Mouse (Mus musculus): Measurements from ENCODE around the gene Btbd9. TPM values are rescaled to one million over a fixed set of nuclear protein-coding genes. Genes with fewer than 3 reads are reported as not detected.
A peak's percentile ranks its signal among the peaks of the same experiment; 100 is the strongest.

The Btbd9 gene
- polyA plus RNA-seq, 1 experiment from 2014 or later: 150 TPM

DNA sequence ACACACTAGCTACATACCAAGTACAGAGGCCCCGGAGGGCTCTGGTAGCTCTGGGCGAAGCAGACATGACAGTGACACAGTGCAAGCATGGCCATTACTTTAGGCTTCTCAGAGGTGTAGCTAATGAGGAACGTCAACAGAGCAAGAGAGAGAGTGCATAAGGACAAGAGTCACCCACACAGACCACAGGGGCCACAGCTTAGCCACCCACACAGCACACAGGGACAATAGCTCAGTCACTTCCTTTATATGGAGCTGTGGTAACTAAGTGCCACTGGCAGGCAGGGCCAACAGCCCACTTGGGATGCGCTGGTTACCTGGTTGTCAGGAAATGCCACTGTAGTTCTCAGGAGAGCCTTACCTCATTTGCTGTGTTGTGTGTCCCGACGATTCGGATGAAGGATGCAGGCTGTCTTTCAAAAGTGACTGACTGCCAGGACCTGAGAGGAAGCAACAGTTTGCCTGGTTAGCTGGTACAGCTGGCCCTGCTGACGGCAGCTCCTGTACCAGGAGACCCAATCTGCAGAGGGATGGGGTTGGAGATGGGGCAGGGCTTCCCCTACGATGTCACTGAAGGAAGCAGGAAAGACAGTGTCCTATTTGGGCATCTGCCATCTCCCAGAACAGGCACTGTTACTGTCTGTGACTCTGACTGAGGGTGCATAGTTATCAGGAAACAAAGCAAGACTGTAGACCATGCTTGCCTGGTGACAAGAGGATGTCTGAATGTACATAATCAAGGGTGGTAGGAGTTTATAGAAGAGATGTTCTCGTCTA, 347.7 kb downstream of the Btbd9 start:
- WGBS: 87% methylated on average over 10 of the region's 10 CpGs
- no peaks in the 10 kb centered on the region for H3K27me3 ChIP-seq
- no peak for ATAC-seq (ENCODE audit: low FRiP score)
- H3K9me3 ChIP-seq: no peaks in the 10 kb centered on the region
- H3K4me1 ChIP-seq (replicated peaks): peaks cover 65% of the 10 kb centered on the region
- H3K4me3 ChIP-seq: no peak overlapping the region
- H3K27ac ChIP-seq: 0 out of 2 replicates have a peak overlapping the region, but pooled peaks have one; percentile 79
- H3K36me3 ChIP-seq: no peaks in the 10 kb centered on the region
- H3K4me2 ChIP-seq: no peak overlapping the region
- no peak overlapping the region for H3K9ac ChIP-seq

DNA sequence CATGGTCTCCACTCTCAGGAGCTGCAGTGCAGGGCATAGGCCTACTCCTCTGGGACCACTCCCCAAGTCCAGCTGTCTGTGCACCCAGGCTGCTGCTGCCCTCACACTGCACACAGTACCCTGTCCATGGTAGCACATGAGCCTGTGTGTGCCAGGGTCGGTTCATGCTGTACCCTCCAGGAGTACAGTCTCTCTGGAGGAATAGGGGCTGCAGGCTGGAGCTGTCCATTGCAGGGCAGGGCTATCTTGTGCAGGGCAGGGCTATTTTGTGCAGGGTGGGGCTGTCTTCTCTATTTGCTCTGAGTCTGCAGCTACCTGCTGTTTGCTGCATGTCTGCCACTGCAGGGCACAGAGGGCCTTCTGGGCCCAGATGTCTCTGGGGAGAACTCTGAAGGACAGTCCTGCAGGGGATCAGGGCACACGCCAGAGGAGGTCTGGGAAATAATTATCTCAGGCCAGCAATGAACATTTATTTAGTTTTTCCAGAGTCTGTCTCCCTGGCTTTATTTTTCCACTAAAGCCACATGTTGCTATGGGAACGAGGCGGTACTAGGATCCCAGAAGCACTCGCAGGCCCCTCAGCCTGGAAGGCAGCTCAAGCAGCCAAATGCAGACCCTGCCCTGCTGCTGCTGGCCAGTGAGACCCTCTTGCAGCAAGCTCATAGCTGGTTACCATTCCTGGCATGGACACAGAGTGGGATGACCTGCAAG, 351.1 kb downstream of the Btbd9 start:
- Histone ChIP-seq H3K4me2 (no peak overlapping the region), H3K4me1 (replicated peaks) (peaks cover 68% of the 10 kb centered on the region), H3K27me3 (no peaks in the 10 kb centered on the region), H3K36me3 (no peaks in the 10 kb centered on the region), H3K27ac (peak overlapping the region; percentile 40; the same call in 1 of the 2 replicates), H3K9me3 (no peaks in the 10 kb centered on the region), H3K4me3 (no peak overlapping the region), H3K9ac (no peak overlapping the region)
- peak; percentile 18; the same call in 1 of the 2 replicates for ATAC-seq (ENCODE audit: low FRiP score)
- 27% methylated on average over 5 of the region's 5 CpGs for WGBS

DNA sequence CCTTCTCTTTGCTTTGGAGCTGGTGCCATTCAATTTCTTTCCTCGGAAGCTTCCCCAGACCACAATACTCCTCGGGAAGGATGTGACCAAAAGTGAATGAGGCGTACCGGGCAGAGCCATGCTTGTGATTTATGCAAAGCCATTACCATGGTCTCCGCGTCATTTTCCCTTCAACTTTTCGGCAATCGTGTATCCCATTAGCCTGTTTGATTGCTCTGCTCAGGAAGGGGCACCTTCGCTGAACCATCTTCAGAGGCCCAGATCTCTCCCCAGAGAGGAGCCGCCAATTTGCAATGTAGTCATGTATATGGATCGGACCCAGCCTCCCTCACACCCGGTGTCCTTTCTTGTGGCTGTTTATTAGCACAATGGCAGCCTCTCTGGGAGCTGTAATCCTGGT, 353.5 kb downstream of the Btbd9 start:
- Histone ChIP-seq H3K9me3 (no peaks in the 10 kb centered on the region), H3K4me3 (no peak overlapping the region), H3K9ac (no peak overlapping the region), H3K27ac (no peak overlapping the region), H3K4me1 (replicated peaks) (peaks cover 52% of the 10 kb centered on the region), H3K36me3 (peaks cover 19% of the 10 kb centered on the region), H3K27me3 (no peaks in the 10 kb centered on the region), H3K4me2 (no peak overlapping the region)
- ATAC-seq (ENCODE audit: low FRiP score): no peak
- 37% methylated on average over 12 of the region's 12 CpGs for WGBS

DNA sequence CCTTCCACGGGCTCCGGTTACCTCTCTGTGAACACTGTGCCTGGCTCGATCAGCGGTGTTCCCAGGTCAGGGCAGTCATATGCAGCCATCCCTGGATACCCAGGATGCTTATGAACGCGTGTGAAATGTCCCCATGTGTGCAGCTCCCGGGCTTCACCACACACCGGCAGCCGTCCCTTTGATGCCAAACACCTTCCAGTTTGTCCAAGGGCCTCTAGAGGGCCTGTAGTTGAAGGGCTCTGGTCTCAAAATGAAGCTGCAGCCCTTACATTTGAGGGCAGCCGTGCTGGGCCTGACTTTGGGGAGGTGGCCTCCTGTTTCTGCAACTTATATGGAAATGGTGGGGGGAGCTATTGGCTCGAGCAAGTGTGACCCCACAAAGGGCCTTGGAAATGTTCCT, 353.9 kb downstream of the Btbd9 start:
- H3K4me1 ChIP-seq (replicated peaks): peaks cover 52% of the 10 kb centered on the region
- H3K27ac ChIP-seq: 0 out of 2 replicates have a peak overlapping the region, but pooled peaks have one; percentile 5
- H3K36me3 ChIP-seq: peaks cover 22% of the 10 kb centered on the region
- H3K9ac ChIP-seq: peak overlapping the region; percentile 10; the same call in 1 of the 2 replicates
- H3K27me3 ChIP-seq: no peaks in the 10 kb centered on the region
- H3K4me3 ChIP-seq: no peak overlapping the region
- H3K4me2 ChIP-seq: no peak overlapping the region
- WGBS: 76% methylated on average over 11 of the region's 11 CpGs
- no peak for ATAC-seq (ENCODE audit: low FRiP score)
- H3K9me3 ChIP-seq: no peaks in the 10 kb centered on the region

DNA sequence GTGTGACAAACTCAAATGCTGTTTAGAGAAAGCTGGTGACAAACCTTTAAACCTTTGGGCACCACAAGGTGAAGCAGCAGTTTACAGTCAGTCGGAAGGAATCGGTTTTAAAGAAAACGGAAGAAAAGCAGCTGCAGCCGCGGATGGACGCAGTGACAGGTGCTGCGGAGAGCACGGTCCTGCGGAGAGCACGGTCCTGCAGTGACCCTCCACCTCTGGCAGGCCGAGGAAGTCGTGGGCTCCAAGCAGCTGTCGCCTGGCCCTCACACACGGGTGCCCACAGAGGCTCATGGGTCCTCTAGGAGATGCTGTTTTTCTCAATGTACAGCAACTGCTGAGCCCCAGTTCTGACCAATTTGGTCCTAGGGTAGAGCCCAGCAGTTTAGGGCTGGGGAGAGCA, 354.6 kb downstream of the Btbd9 start:
- no peak overlapping the region for H3K4me2 ChIP-seq
- H3K9me3 ChIP-seq: no peaks in the 10 kb centered on the region
- no peaks in the 10 kb centered on the region for H3K27me3 ChIP-seq
- peak overlapping the region; percentile 10; the same call in 1 of the 2 replicates for H3K9ac ChIP-seq
- H3K27ac ChIP-seq: peak overlapping the region; percentile 5; the same call in 1 of the 2 replicates
- no peak overlapping the region for H3K4me3 ChIP-seq
- H3K4me1 ChIP-seq (replicated peaks): peaks cover 56% of the 10 kb centered on the region
- no peak for ATAC-seq (ENCODE audit: low FRiP score)
- H3K36me3 ChIP-seq: peaks cover 22% of the 10 kb centered on the region
- 79% methylated on average over 14 of the region's 14 CpGs for WGBS

DNA sequence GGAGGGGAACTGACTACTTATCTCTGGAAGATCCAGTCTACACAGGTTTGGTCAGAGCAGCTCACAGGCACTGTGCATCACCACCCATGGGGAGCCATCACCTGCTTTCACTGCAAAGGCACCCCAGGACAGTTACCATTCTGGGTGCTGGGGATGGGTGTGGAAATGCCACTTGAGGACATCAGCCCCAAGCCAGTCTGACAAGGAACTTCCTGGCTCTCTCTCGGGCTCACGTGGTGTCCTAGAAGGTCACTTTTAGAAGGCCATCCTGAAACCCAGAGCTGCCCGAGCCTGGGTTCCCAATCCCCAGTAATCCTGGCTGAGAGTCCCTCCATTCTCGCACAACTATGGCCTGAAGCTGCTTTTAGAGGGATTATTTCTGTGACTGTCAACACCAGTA, 360.5 kb downstream of the Btbd9 start:
- no peak for ATAC-seq (ENCODE audit: low FRiP score)
- 70% methylated on average over 4 of the region's 4 CpGs for WGBS
- H3K4me2 ChIP-seq: no peak overlapping the region
- peaks cover 50% of the 10 kb centered on the region for H3K36me3 ChIP-seq
- no peaks in the 10 kb centered on the region for H3K27me3 ChIP-seq
- no peak overlapping the region for H3K4me3 ChIP-seq
- no peak overlapping the region for H3K27ac ChIP-seq
- H3K4me1 ChIP-seq (replicated peaks): peaks cover 29% of the 10 kb centered on the region
- H3K9me3 ChIP-seq: no peaks in the 10 kb centered on the region
- H3K9ac ChIP-seq: no peak overlapping the region

DNA sequence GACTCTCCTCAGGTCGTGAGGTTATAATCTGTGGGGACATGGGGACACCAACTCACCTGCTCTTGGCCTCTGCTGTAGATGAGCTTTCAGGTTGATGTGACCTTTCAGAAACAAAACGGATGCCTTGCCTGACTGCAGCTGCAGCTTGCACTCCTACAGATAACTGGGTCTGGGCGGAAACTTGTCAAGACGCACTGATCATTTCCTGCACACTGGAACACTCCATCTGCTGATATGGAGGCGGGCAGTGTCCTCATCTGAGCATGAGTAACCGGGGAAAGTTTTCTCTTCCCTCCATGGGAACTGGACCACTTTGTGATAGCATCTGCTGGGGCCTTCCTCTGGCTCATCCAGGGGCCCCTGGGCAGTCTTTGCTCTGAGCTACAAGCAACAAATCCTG, 361.9 kb downstream of the Btbd9 start:
- Histone ChIP-seq H3K9ac (no peak overlapping the region), H3K4me3 (no peak overlapping the region), H3K4me1 (replicated peaks) (peaks cover 29% of the 10 kb centered on the region), H3K4me2 (no peak overlapping the region), H3K9me3 (no peaks in the 10 kb centered on the region), H3K36me3 (peaks cover 58% of the 10 kb centered on the region), H3K27me3 (no peaks in the 10 kb centered on the region), H3K27ac (no peak overlapping the region)
- 89% methylated on average over 6 of the region's 6 CpGs for WGBS
- ATAC-seq (ENCODE audit: low FRiP score): no peak

DNA sequence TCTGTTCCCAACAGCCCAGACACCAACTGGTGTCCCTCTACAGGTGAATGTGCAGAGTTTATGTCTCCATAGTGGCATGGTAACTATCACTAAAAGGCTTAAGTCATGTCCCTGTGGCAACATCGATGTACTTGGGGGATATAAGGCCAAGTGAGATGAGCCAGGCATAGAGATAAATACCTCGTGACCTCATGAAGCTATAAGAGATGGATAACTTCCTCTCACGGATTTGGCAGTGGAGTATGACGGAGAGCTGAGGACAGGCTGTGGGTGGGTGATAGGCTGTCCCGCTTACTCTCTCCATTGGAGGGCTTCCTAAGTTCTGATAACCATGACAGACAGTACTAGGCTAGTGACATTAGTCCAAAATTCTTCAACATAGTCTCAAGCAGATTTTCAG, 362.9 kb downstream of the Btbd9 start:
- H3K36me3 ChIP-seq: peaks cover 60% of the 10 kb centered on the region
- H3K4me3 ChIP-seq: no peak overlapping the region
- H3K9me3 ChIP-seq: no peaks in the 10 kb centered on the region
- no peak overlapping the region for H3K4me2 ChIP-seq
- H3K4me1 ChIP-seq (replicated peaks): peaks cover 29% of the 10 kb centered on the region
- no peaks in the 10 kb centered on the region for H3K27me3 ChIP-seq
- no peak overlapping the region for H3K9ac ChIP-seq
- 0 out of 2 replicates have a peak overlapping the region, but pooled peaks have one; percentile 56 for H3K27ac ChIP-seq
- 94% methylated on average over 5 of the region's 5 CpGs for WGBS
- ATAC-seq (ENCODE audit: low FRiP score): no peak

DNA sequence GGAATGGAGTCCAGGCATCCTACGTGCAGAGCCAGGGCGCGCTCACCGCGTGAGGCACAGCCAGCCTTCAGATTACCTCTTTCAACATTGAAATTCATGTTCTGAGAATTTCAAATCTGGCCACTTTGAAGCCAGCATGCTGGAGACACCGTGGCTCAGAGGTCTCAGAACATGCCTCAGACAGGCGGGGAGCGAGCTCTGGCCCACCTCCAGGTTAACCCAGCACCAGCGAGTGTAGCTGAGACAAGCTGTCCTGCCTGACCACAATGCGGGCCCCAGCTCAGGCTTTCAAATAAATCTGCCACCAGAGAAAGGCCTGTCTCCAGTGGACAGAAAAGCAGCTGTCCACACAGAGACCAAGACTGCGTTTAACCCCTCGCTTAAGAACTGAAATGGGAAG, 363.6 kb downstream of the Btbd9 start:
- Histone ChIP-seq H3K9ac (no peak overlapping the region), H3K36me3 (peaks cover 59% of the 10 kb centered on the region), H3K4me3 (no peak overlapping the region), H3K27ac (peak overlapping the region; percentile 56), H3K4me2 (no peak overlapping the region), H3K27me3 (no peaks in the 10 kb centered on the region), H3K9me3 (no peaks in the 10 kb centered on the region), H3K4me1 (replicated peaks) (peaks cover 33% of the 10 kb centered on the region)
- WGBS: 80% methylated on average over 12 of the region's 12 CpGs
- ATAC-seq (ENCODE audit: low FRiP score): no peak

DNA sequence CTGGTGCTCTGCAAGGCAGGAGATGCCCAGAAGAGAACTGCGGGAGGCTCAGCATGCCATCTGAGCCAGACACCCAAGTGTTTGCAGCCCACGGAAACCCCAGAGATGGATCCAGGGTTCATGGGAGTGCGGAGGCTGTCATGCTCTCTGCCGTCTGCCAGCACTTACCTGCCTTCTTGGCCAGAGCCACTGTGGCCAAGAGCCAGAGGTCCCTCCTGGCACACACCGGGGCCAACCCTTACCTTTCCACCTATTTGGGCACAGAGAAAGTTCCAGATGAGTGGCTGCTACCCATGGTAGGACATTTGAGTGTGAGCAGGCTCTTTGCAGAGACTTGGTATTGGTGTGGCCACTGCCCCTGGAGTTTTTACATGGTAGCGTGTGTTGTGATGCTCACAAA, 365.4 kb downstream of the Btbd9 start:
- no peaks in the 10 kb centered on the region for H3K27me3 ChIP-seq
- no peak for ATAC-seq (ENCODE audit: low FRiP score)
- H3K4me3 ChIP-seq: no peak overlapping the region
- H3K36me3 ChIP-seq: peaks cover 57% of the 10 kb centered on the region
- H3K4me2 ChIP-seq: no peak overlapping the region
- H3K4me1 ChIP-seq (replicated peaks): peaks cover 37% of the 10 kb centered on the region
- no peaks in the 10 kb centered on the region for H3K9me3 ChIP-seq
- H3K9ac ChIP-seq: no peak overlapping the region
- H3K27ac ChIP-seq: no peak overlapping the region
- 97% methylated on average over 6 of the region's 6 CpGs for WGBS

DNA sequence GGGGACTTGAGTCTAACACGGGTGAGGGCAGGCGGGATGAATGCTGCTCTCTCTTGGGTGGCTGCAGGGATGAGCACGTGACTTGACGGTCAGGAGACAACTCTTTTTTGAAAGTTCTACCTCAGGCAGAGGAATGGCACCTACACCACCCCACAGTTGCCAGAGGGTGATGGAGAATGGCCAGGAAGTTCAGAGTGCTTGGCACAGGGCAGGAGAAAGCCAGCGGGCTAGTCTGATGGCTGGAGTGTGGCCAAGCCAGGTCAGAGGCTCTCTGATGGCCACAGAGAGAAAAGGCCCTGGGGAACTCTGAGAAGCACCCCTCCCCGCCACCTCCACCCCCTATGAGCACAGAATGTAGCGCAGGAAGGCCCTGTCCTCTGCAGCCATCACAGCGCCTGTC, 366.0 kb downstream of the Btbd9 start:
- no peak for ATAC-seq (ENCODE audit: low FRiP score)
- Histone ChIP-seq H3K27me3 (no peaks in the 10 kb centered on the region), H3K36me3 (peaks cover 57% of the 10 kb centered on the region), H3K4me3 (no peak overlapping the region), H3K27ac (no peak overlapping the region), H3K4me1 (replicated peaks) (peaks cover 35% of the 10 kb centered on the region), H3K9me3 (no peaks in the 10 kb centered on the region), H3K4me2 (no peak overlapping the region), H3K9ac (no peak overlapping the region)
- WGBS: 97% methylated on average over 8 of the region's 8 CpGs

DNA sequence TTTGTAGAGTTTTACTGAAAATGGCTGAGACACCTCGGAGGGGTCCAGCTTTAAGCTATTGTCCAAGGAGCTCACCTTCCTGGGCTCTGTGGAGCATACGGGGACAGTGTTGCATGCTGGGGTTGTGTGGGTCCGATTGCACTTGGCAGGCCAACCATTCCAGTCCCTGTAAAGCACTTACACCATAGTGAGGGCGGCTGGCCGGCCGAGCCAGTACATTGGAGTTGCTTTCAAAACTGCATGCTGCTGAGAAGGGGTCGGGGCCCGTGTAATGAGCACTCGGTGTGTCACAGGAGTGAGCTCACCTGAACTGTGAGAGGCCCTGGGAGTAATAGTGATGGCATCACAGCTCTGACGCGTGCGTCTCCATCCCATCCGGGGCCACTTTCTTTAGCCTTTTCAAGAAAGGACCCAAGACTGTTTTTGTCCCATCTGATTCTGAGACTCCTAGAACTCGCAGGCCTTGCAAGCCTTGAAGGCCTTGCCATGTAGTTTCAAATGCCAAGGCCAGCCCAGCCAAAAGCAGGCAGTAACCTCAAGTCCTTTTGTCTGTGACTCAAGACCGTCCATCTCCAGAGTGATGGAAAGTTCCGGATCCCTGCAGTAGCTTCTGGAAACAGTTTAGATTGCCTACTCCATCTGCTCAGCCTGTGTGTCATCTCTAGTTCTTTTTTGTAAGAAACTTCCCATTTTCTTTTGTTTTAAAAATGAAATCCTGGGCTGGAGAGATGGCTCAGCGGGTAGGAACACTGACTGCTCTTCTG, 371.0 kb downstream of the Btbd9 start:
- Histone ChIP-seq H3K9ac (peak overlapping the region; percentile 46), H3K4me3 (no peak overlapping the region), H3K27me3 (no peaks in the 10 kb centered on the region), H3K27ac (peak overlapping the region; percentile 41), H3K4me2 (no peak overlapping the region), H3K4me1 (replicated peaks) (peaks cover 72% of the 10 kb centered on the region), H3K9me3 (no peaks in the 10 kb centered on the region), H3K36me3 (peaks cover 24% of the 10 kb centered on the region)
- WGBS: 94% methylated on average over 17 of the region's 17 CpGs
- no peak for ATAC-seq (ENCODE audit: low FRiP score)
